Mouse (Mus musculus) heart, embryonic 16.5 days (tissue): ENCODE data around the gene Plvap. TPM values are rescaled to one million over a fixed set of nuclear protein-coding genes. Genes with fewer than 3 reads are reported as not detected.
A peak's percentile ranks its signal among the peaks of the same experiment; 100 is the strongest.

Source experiments
- ATAC-seq: fragments of 200-750 bp; cut with Nextera tagmentation; replicated peaks from 2 replicates; pipeline ENCODE4 v1.8.0; 2017; ENCODE audit warnings: moderate number of reproducible peaks; ENCODE audit not compliant: insufficient read depth, low FRiP score; ENCODE audit errors: extremely low read depth
- H3K27ac ChIP-seq: fragments of 300-500 bp; sonication (generic); 2 replicates; pipeline ENCODE4 v1.5.1; 2014; ENCODE audit warnings: mild to moderate bottlenecking, low read length, control low read depth, moderate library complexity
- H3K27me3 ChIP-seq: fragments of 300-500 bp; sonication (generic); 2 replicates; pipeline ENCODE4 v1.6.1; 2014; ENCODE audit warnings: low read length, mixed read lengths; ENCODE audit not compliant: control insufficient read depth, insufficient read depth
- H3K36me3 ChIP-seq: fragments of 300-500 bp; sonication (generic); 2 replicates; pipeline ENCODE4 v1.6.1; 2014; ENCODE audit not compliant: control insufficient read depth, insufficient read depth
- H3K4me1 ChIP-seq: fragments of 300-500 bp; sonication (generic); 2 replicates; pipeline ENCODE4 v1.6.1; 2014; ENCODE audit warnings: low read length, mixed read lengths; ENCODE audit not compliant: control insufficient read depth, insufficient read depth
- H3K4me2 ChIP-seq: fragments of 300-500 bp; sonication (generic); 2 replicates; pipeline ENCODE4 v1.6.1; 2014; ENCODE audit warnings: low read depth, mild to moderate bottlenecking, control low read depth, low read length
- H3K4me3 ChIP-seq: fragments of 300-500 bp; sonication (generic); 2 replicates; pipeline ENCODE4 v1.5.1; 2014; ENCODE audit warnings: mild to moderate bottlenecking, control low read depth, low read length
- H3K9ac ChIP-seq: fragments of 300-500 bp; sonication (generic); 2 replicates; pipeline ENCODE4 v1.6.1; 2014; ENCODE audit warnings: low read length, control low read depth
- H3K9me3 ChIP-seq: fragments of 300-500 bp; sonication (generic); replicated peaks from 2 replicates; pipeline ENCODE4 v1.6.1; 2016; ENCODE audit warnings: low read length; ENCODE audit not compliant: control insufficient read depth
- WGBS: fragments of 180-500 bp; shearing (Covaris S2); extraction: QIAGEN DNeasy Blood & Tissue Kit; methylation state at CpG from one replicate; pipeline ENCODE4 v1.1.7; 2014; 5-methylcytosine and 5-hydroxymethylcytosine counted together
- polyA plus RNA-seq: library from polyadenylated mRNA; unstranded; fragments of >200 nt; fragmentation: Nextera tagmentation; extraction: Ambion mirVana; gene quantifications from 2 replicates; pipeline ENCODE4 v1.2.1, GENCODE M21; 2015

Gene Plvap
- polyA plus RNA-seq, 1 experiment from 2014 or later, result 106 TPM

- H3K4me2 ChIP-seq, result no peak overlapping the region
- no peak overlapping the region for H3K4me3 ChIP-seq
- H3K9me3 ChIP-seq, result no peaks in the 10 kb centered on the region
- peaks cover 14% of the 10 kb centered on the region for H3K4me1 ChIP-seq
- peaks cover 2% of the 10 kb centered on the region; the same call in 1 of the 2 replicates for H3K27me3 ChIP-seq
- H3K36me3 ChIP-seq, result peaks cover 4% of the 10 kb centered on the region
- no peak overlapping the region for H3K9ac ChIP-seq
- H3K27ac ChIP-seq, result no peak overlapping the region
- 91% methylated on average over 25 of the region's 25 CpGs for WGBS
- ATAC-seq, result no peak
These were observed 36.5 kb downstream of the Plvap start for GRCm38 (mm10) chr8:71474785-71475701.

GRCm38 (mm10) chr8:71474344-71474743 lies 37.2 kb downstream of the Plvap start:
- Histone ChIP-seq H3K36me3 (peaks cover 4% of the 10 kb centered on the region), H3K9ac (no peak overlapping the region), H3K4me3 (no peak overlapping the region), H3K4me1 (peaks cover 19% of the 10 kb centered on the region), H3K4me2 (no peak overlapping the region), H3K9me3 (no peaks in the 10 kb centered on the region), H3K27me3 (peaks cover 2% of the 10 kb centered on the region; the same call in 1 of the 2 replicates), H3K27ac (no peak overlapping the region)
- ATAC-seq, result no peak
- 90% methylated on average over 18 of the region's 18 CpGs for WGBS

GRCm38 (mm10) chr8:71472601-71473386 lies 38.8 kb downstream of the Plvap start:
- ATAC-seq, result no peak
- Histone ChIP-seq H3K27ac (no peak overlapping the region), H3K9me3 (no peaks in the 10 kb centered on the region), H3K4me3 (no peak overlapping the region), H3K9ac (no peak overlapping the region), H3K36me3 (peaks cover 4% of the 10 kb centered on the region), H3K4me1 (peaks cover 19% of the 10 kb centered on the region), H3K4me2 (no peak overlapping the region), H3K27me3 (no peaks in the 10 kb centered on the region)
- WGBS, result 86% methylated on average over 8 of the region's 8 CpGs

GRCm38 (mm10) chr8:71471861-71472260 lies 39.7 kb downstream of the Plvap start:
- Histone ChIP-seq H3K27me3 (no peaks in the 10 kb centered on the region), H3K9ac (no peak overlapping the region), H3K4me2 (no peak overlapping the region), H3K9me3 (no peaks in the 10 kb centered on the region), H3K4me3 (no peak overlapping the region), H3K27ac (no peak overlapping the region), H3K36me3 (peaks cover 4% of the 10 kb centered on the region), H3K4me1 (peaks cover 15% of the 10 kb centered on the region)
- 92% methylated on average over 17 of the region's 17 CpGs for WGBS
- ATAC-seq, result no peak

- Histone ChIP-seq H3K27me3 (no peaks in the 10 kb centered on the region), H3K4me1 (peaks cover 17% of the 10 kb centered on the region), H3K36me3 (peaks cover 4% of the 10 kb centered on the region), H3K4me2 (no peak overlapping the region), H3K27ac (no peak overlapping the region), H3K9me3 (no peaks in the 10 kb centered on the region), H3K4me3 (no peak overlapping the region), H3K9ac (no peak overlapping the region)
- WGBS, result 79% methylated on average over 5 of the region's 5 CpGs
- ATAC-seq, result no peak
These were observed 40.7 kb downstream of the Plvap start for GRCm38 (mm10) chr8:71470913-71471255.

- Histone ChIP-seq H3K36me3 (peaks cover 4% of the 10 kb centered on the region), H3K9me3 (no peaks in the 10 kb centered on the region), H3K4me3 (peak overlapping the region; percentile 84), H3K27me3 (no peaks in the 10 kb centered on the region), H3K9ac (peak overlapping the region; percentile 91), H3K27ac (no peak overlapping the region), H3K4me1 (peaks cover 19% of the 10 kb centered on the region), H3K4me2 (peak overlapping the region; percentile 85)
- WGBS, result 82% methylated on average over 3 of the region's 3 CpGs
- no peak for ATAC-seq
These were observed 41.2 kb downstream of the Plvap start for GRCm38 (mm10) chr8:71470146-71470912.

- Histone ChIP-seq H3K27me3 (no peaks in the 10 kb centered on the region), H3K9ac (peak overlapping the region; percentile 91), H3K36me3 (peaks cover 4% of the 10 kb centered on the region), H3K4me3 (peak overlapping the region; percentile 84), H3K4me2 (peak overlapping the region; percentile 85), H3K27ac (peak overlapping the region; percentile 62), H3K4me1 (peaks cover 21% of the 10 kb centered on the region), H3K9me3 (no peaks in the 10 kb centered on the region)
- no peak for ATAC-seq
- under 1% methylated on average over 24 of the region's 24 CpGs for WGBS
These were observed 42.1 kb downstream of the Plvap start for GRCm38 (mm10) chr8:71469411-71469810.

GRCm38 (mm10) chr8:71468916-71469315 lies 42.6 kb downstream of the Plvap start, which contains the start of gene Dda1:
Gene Dda1 (plus strand): TSS chr8:71469199.
- under 1% methylated on average over 46 of the region's 52 CpGs for WGBS
- Histone ChIP-seq H3K4me3 (peak within 1 kb of the TSS; percentile 84), H3K4me1 (peaks cover 24% of the 10 kb centered on the region), H3K27me3 (no peaks in the 10 kb centered on the region), H3K9me3 (no peaks in the 10 kb centered on the region), H3K9ac (peak within 1 kb of the TSS; percentile 91), H3K27ac (peak within 1 kb of the TSS; percentile 62), H3K4me2 (peak within 1 kb of the TSS; percentile 85), H3K36me3 (peaks cover 4% of the 10 kb centered on the region)
- peak; percentile 87 for ATAC-seq
